Comparison of ENCODE assay signal across 23 mouse cellular contexts in the genomic region with DNA sequence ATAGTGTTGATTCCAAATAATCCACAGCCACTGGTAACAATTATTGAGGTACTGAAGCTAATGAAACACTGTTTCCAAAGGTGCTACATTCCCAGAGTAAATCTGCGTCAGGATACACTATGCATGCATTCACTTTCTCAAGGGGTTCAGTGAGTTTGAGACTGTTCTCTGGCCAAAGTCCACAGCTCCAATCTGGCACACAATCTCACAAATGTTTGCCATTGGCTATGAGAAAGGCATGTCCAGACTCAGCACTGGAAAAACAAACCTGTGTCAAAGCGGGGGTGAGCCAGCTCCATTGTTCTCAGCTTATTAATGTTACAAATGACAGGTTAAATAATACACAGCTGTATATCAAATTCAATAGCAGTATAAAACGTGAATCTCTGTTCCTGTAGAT. TPM values are rescaled to one million over a fixed set of nuclear protein-coding genes. Genes with fewer than 3 reads are reported as not detected.
DNase-seq lines count a peak whose midpoint lies in the region; ATAC-seq and TF ChIP-seq lines count a peak whose summit lies in the region.
"Had no signal": no experiment of that assay in that cellular context is flagged by ENCODE, and none has a peak within 500 bp of the region (broad histone marks: within the 10 kb centered on the region; RNA-seq: fewer than 3 reads in every experiment).

No protein-coding gene starts in this region.

- H3K36me3 ChIP-seq in embryonic facial prominence, embryonic 14.5 days (ENCODE audit: control insufficient read depth, insufficient read depth, low read length): no peaks in the 10 kb centered on the region
- H3K36me3 ChIP-seq in embryonic facial prominence, embryonic 10.5 days (replicated peaks): no peaks in the 10 kb centered on the region
- no peaks in the 10 kb centered on the region for H3K36me3 ChIP-seq in kidney, embryonic 16.5 days (ENCODE audit: insufficient read depth, low read length)
- H3K36me3 ChIP-seq in stomach, embryonic 16.5 days (ENCODE audit: control insufficient read depth, insufficient read depth, low read length): no peaks in the 10 kb centered on the region
- H3K36me3 ChIP-seq in hindbrain, embryonic 14.5 days (replicated peaks; ENCODE audit: control insufficient read depth, insufficient read depth): no peaks in the 10 kb centered on the region
- H3K36me3 ChIP-seq: heart, embryonic 10.5 days; liver, embryonic 13.5 days; midbrain, embryonic 15.5 days had no signal

- ATAC-seq in embryonic facial prominence, embryonic 14.5 days (ENCODE audit: low read depth): no peak
- ATAC-seq in kidney, embryonic 16.5 days (ENCODE audit: low FRiP score, low TSS enrichment): peak; percentile 59; the same call in 1 of the 2 replicates
- ATAC-seq in stomach, embryonic 16.5 days (ENCODE audit: insufficient read depth, low FRiP score): peak; percentile 76; the same call in 1 of the 2 replicates
- no peak for ATAC-seq in hindbrain, embryonic 14.5 days (ENCODE audit: low FRiP score)
- ATAC-seq: activated CD4-positive, CD25-positive, alpha-beta regulatory T cell, adult 4 months; forebrain, postnatal 0 days; midbrain, embryonic 15.5 days had no signal

- no peak overlapping the region for H3K27ac ChIP-seq in embryonic facial prominence, embryonic 14.5 days (replicated peaks; ENCODE audit: low read depth, low read length)
- no peak overlapping the region for H3K27ac ChIP-seq in embryonic facial prominence, embryonic 10.5 days (replicated peaks)
- H3K27ac ChIP-seq in kidney, embryonic 16.5 days (ENCODE audit: low read length): no peak overlapping the region
- H3K27ac ChIP-seq in stomach, embryonic 16.5 days (ENCODE audit: low read length): no peak overlapping the region
- no peak overlapping the region for H3K27ac ChIP-seq in hindbrain, embryonic 14.5 days
- H3K27ac ChIP-seq: heart, embryonic 10.5 days; liver, embryonic 13.5 days; midbrain, embryonic 15.5 days had no signal

- TF ChIP-seq CTCF in lung, adult 2 months (IDR thresholded peaks at IDR 0.05; ENCODE audit: insufficient read depth, low read length): no peak

- no peak for TF ChIP-seq POLR2A in lung, adult 2 months (IDR thresholded peaks at IDR 0.05; ENCODE audit: borderline replicate concordance, extremely low read depth, low read depth, low read length)

- no peak overlapping the region for H3K4me2 ChIP-seq in embryonic facial prominence, embryonic 14.5 days (ENCODE audit: low read depth, low read length)
- no peak overlapping the region for H3K4me2 ChIP-seq in kidney, embryonic 16.5 days (replicated peaks; ENCODE audit: low read depth, low read length)
- H3K4me2 ChIP-seq in stomach, embryonic 16.5 days (ENCODE audit: low read depth, low read length): no peak overlapping the region
- no peak overlapping the region for H3K4me2 ChIP-seq in hindbrain, embryonic 14.5 days (replicated peaks)
- H3K4me2 ChIP-seq: liver, embryonic 13.5 days; midbrain, embryonic 15.5 days had no signal

- WGBS in embryonic facial prominence, embryonic 14.5 days: 52% methylated on average over 3 of the region's 3 CpGs
- 75% methylated on average over 3 of the region's 3 CpGs for WGBS in embryonic facial prominence, embryonic 10.5 days
- 30% methylated on average over 3 of the region's 3 CpGs for WGBS in lung, adult 2 months
- whole genome bisulfite sequencing in kidney, embryonic 16.5 days: 21% methylated on average over 3 of the region's 3 CpGs
- WGBS in stomach, embryonic 16.5 days: 40% methylated on average over 3 of the region's 3 CpGs
- 70% methylated on average over 3 of the region's 3 CpGs for WGBS in hindbrain, embryonic 14.5 days

- no peaks in the 10 kb centered on the region for H3K27me3 ChIP-seq in embryonic facial prominence, embryonic 14.5 days (replicated peaks; ENCODE audit: control insufficient read depth, insufficient read depth, low read length)
- no peaks in the 10 kb centered on the region for H3K27me3 ChIP-seq in embryonic facial prominence, embryonic 10.5 days (replicated peaks; ENCODE audit: low read depth, poor library complexity, severe bottlenecking)
- H3K27me3 ChIP-seq in kidney, embryonic 16.5 days (ENCODE audit: insufficient read depth, low read length): no peaks in the 10 kb centered on the region
- no peaks in the 10 kb centered on the region for H3K27me3 ChIP-seq in stomach, embryonic 16.5 days (ENCODE audit: control insufficient read depth, insufficient read depth, low read length)
- no peaks in the 10 kb centered on the region for H3K27me3 ChIP-seq in hindbrain, embryonic 14.5 days (ENCODE audit: control insufficient read depth, insufficient read depth, low read length)
- H3K27me3 ChIP-seq: liver, embryonic 13.5 days; midbrain, embryonic 15.5 days had no signal

- no peak overlapping the region for H3K4me3 ChIP-seq in embryonic facial prominence, embryonic 14.5 days (ENCODE audit: low read depth, low read length)
- H3K4me3 ChIP-seq in embryonic facial prominence, embryonic 10.5 days: no peak overlapping the region
- H3K4me3 ChIP-seq in lung, adult 2 months (replicated peaks; ENCODE audit: extremely low read depth, low read depth, low read length): no peak overlapping the region
- H3K4me3 ChIP-seq in kidney, embryonic 16.5 days (ENCODE audit: low read length): no peak overlapping the region
- no peak overlapping the region for H3K4me3 ChIP-seq in stomach, embryonic 16.5 days (replicated peaks; ENCODE audit: low read length)
- no peak overlapping the region for H3K4me3 ChIP-seq in hindbrain, embryonic 14.5 days (replicated peaks; ENCODE audit: low read length)
- H3K4me3 ChIP-seq: heart, embryonic 10.5 days; liver, embryonic 13.5 days; midbrain, embryonic 15.5 days had no signal

- H3K9me3 ChIP-seq in embryonic facial prominence, embryonic 14.5 days (ENCODE audit: control insufficient read depth, low read length): no peaks in the 10 kb centered on the region
- no peaks in the 10 kb centered on the region for H3K9me3 ChIP-seq in embryonic facial prominence, embryonic 10.5 days
- H3K9me3 ChIP-seq in kidney, embryonic 16.5 days (ENCODE audit: low read length): no peaks in the 10 kb centered on the region
- H3K9me3 ChIP-seq in stomach, embryonic 16.5 days (replicated peaks; ENCODE audit: control insufficient read depth, low read length): no peaks in the 10 kb centered on the region
- H3K9me3 ChIP-seq in hindbrain, embryonic 14.5 days (ENCODE audit: control insufficient read depth, low read length): no peaks in the 10 kb centered on the region
- H3K9me3 ChIP-seq: heart, embryonic 10.5 days; liver, embryonic 13.5 days; midbrain, embryonic 15.5 days had no signal

- no peak overlapping the region for H3K9ac ChIP-seq in embryonic facial prominence, embryonic 14.5 days (ENCODE audit: low read depth, low read length)
- H3K9ac ChIP-seq in kidney, embryonic 16.5 days (replicated peaks; ENCODE audit: low read length): no peak overlapping the region
- no peak overlapping the region for H3K9ac ChIP-seq in stomach, embryonic 16.5 days (ENCODE audit: low read length)
- no peak overlapping the region for H3K9ac ChIP-seq in hindbrain, embryonic 14.5 days
- H3K9ac ChIP-seq: forebrain, postnatal 0 days; liver, embryonic 13.5 days; midbrain, embryonic 15.5 days had no signal

- DNase-seq in embryonic facial prominence, embryonic 14.5 days (ENCODE audit: low spot score): peak; percentile 42
- no peak for DNase-seq in embryonic facial prominence, embryonic 10.5 days (ENCODE audit: low spot score)
- DNase-seq in lung, postnatal 36 days: peak; percentile 21
- no peak for DNase-seq in lung, adult 2 months
- no peak for DNase-seq in adrenal gland, adult 2 months
- no peak for DNase-seq in hindbrain, embryonic 14.5 days (ENCODE audit: low spot score)
- DNase-seq: adrenal gland, postnatal 36 days; cerebellum, adult 9-11 months; forebrain, postnatal 0 days; gastrocnemius, postnatal 10 days; heart, postnatal 14 days; liver, embryonic 13.5 days; right cerebral cortex, postnatal 25 days had no signal

- H3K4me1 ChIP-seq in embryonic facial prominence, embryonic 14.5 days (ENCODE audit: control insufficient read depth, insufficient read depth, low read length): no peaks in the 10 kb centered on the region
- H3K4me1 ChIP-seq in embryonic facial prominence, embryonic 10.5 days: no peaks in the 10 kb centered on the region
- H3K4me1 ChIP-seq in lung, adult 2 months (ENCODE audit: control insufficient read depth, insufficient read depth, low read length): no peaks in the 10 kb centered on the region
- H3K4me1 ChIP-seq in kidney, embryonic 16.5 days (ENCODE audit: insufficient read depth, low read length): peaks cover 6% of the 10 kb centered on the region; the same call in 1 of the 2 replicates
- H3K4me1 ChIP-seq in stomach, embryonic 16.5 days (ENCODE audit: control insufficient read depth, insufficient read depth, low read length): no peaks in the 10 kb centered on the region
- no peaks in the 10 kb centered on the region for H3K4me1 ChIP-seq in hindbrain, embryonic 14.5 days (replicated peaks; ENCODE audit: control insufficient read depth, insufficient read depth, low read length)
- H3K4me1 ChIP-seq: liver, embryonic 13.5 days; midbrain, embryonic 15.5 days had no signal

RNA-seq across cellular contexts. Expression of a gene that starts 1.2 kb away (rescaled TPM):
- not detected in 2 replicates for polyA plus RNA-seq in embryonic facial prominence, embryonic 14.5 days (2014; fragmentation: Nextera tagmentation; extraction: Ambion mirVana)
- not detected in 2 replicates for polyA plus RNA-seq in embryonic facial prominence, embryonic 10.5 days (2016; fragmentation: Nextera tagmentation; extraction: Ambion mirVana)
- polyA plus RNA-seq in lung, adult 2 months (2012; rRNA removed): not detected in 2 replicates
- not detected in 2 replicates for polyA plus RNA-seq in kidney, embryonic 16.5 days (2015; fragmentation: Nextera tagmentation; extraction: Ambion mirVana)
- not detected in 2 replicates for polyA plus RNA-seq in stomach, embryonic 16.5 days (2015; fragmentation: Nextera tagmentation; extraction: Ambion mirVana)
- total RNA-seq in adrenal gland, adult 2 months (2021): not detected
- polyA plus RNA-seq in adrenal gland, adult 2 months (2012; rRNA removed): not detected in 2 replicates
- polyA plus RNA-seq in hindbrain, embryonic 14.5 days (2014; fragmentation: Nextera tagmentation; extraction: Ambion mirVana): not detected in 2 replicates
- total RNA-seq: adrenal gland, postnatal 36 days; forebrain, postnatal 0 days; gastrocnemius, postnatal 10 days; heart, postnatal 14 days; layer of hippocampus, postnatal 14 days; left cerebral cortex, postnatal 25 days; megakaryocyte, adult 5-6 weeks had no signal
- polyA plus RNA-seq: activated CD4-positive, CD25-positive, alpha-beta regulatory T cell, adult 4 months; forebrain, postnatal 0 days; heart, embryonic 10.5 days; liver, embryonic 13.5 days; midbrain, embryonic 15.5 days; neural tube, embryonic 11.5 days; thymus, postnatal 0 days had no signal

RNA-seq across cellular contexts. Expression of a gene that starts 9.7 kb away (rescaled TPM):
- not detected in 2 replicates for polyA plus RNA-seq in embryonic facial prominence, embryonic 14.5 days (2014; fragmentation: Nextera tagmentation; extraction: Ambion mirVana)
- not detected in 2 replicates for polyA plus RNA-seq in embryonic facial prominence, embryonic 10.5 days (2016; fragmentation: Nextera tagmentation; extraction: Ambion mirVana)
- polyA plus RNA-seq in lung, adult 2 months (2012; rRNA removed): not detected in 2 replicates
- polyA plus RNA-seq in kidney, embryonic 16.5 days (2015; fragmentation: Nextera tagmentation; extraction: Ambion mirVana): not detected in 2 replicates
- not detected in 2 replicates for polyA plus RNA-seq in stomach, embryonic 16.5 days (2015; fragmentation: Nextera tagmentation; extraction: Ambion mirVana)
- not detected for total RNA-seq in adrenal gland, adult 2 months (2021)
- polyA plus RNA-seq in adrenal gland, adult 2 months (2012; rRNA removed): not detected in 2 replicates
- polyA plus RNA-seq in hindbrain, embryonic 14.5 days (2014; fragmentation: Nextera tagmentation; extraction: Ambion mirVana): not detected in 2 replicates
- total RNA-seq: adrenal gland, postnatal 36 days; forebrain, postnatal 0 days; gastrocnemius, postnatal 10 days; heart, postnatal 14 days; layer of hippocampus, postnatal 14 days; left cerebral cortex, postnatal 25 days; megakaryocyte, adult 5-6 weeks had no signal
- polyA plus RNA-seq: activated CD4-positive, CD25-positive, alpha-beta regulatory T cell, adult 4 months; forebrain, postnatal 0 days; heart, embryonic 10.5 days; liver, embryonic 13.5 days; midbrain, embryonic 15.5 days; neural tube, embryonic 11.5 days; thymus, postnatal 0 days had no signal

RNA-seq across cellular contexts. Expression of a gene that starts 11.4 kb away (rescaled TPM):
- polyA plus RNA-seq in embryonic facial prominence, embryonic 14.5 days (2014; fragmentation: Nextera tagmentation; extraction: Ambion mirVana): not detected in 2 replicates
- not detected in 2 replicates for polyA plus RNA-seq in embryonic facial prominence, embryonic 10.5 days (2016; fragmentation: Nextera tagmentation; extraction: Ambion mirVana)
- not detected in 2 replicates for polyA plus RNA-seq in lung, adult 2 months (2012; rRNA removed)
- 0.26 TPM in 1 of 2 replicates, not detected in the other for polyA plus RNA-seq in kidney, embryonic 16.5 days (2015; fragmentation: Nextera tagmentation; extraction: Ambion mirVana)
- polyA plus RNA-seq in stomach, embryonic 16.5 days (2015; fragmentation: Nextera tagmentation; extraction: Ambion mirVana): not detected in 2 replicates
- not detected for total RNA-seq in adrenal gland, adult 2 months (2021)
- polyA plus RNA-seq in adrenal gland, adult 2 months (2012; rRNA removed): not detected in 2 replicates
- polyA plus RNA-seq in hindbrain, embryonic 14.5 days (2014; fragmentation: Nextera tagmentation; extraction: Ambion mirVana): not detected in 2 replicates
- total RNA-seq: adrenal gland, postnatal 36 days; forebrain, postnatal 0 days; gastrocnemius, postnatal 10 days; heart, postnatal 14 days; layer of hippocampus, postnatal 14 days; left cerebral cortex, postnatal 25 days; megakaryocyte, adult 5-6 weeks had no signal
- polyA plus RNA-seq: activated CD4-positive, CD25-positive, alpha-beta regulatory T cell, adult 4 months; forebrain, postnatal 0 days; heart, embryonic 10.5 days; liver, embryonic 13.5 days; midbrain, embryonic 15.5 days; neural tube, embryonic 11.5 days; thymus, postnatal 0 days had no signal

RNA-seq across cellular contexts. Expression of a gene that starts 20.7 kb away (rescaled TPM):
- polyA plus RNA-seq in embryonic facial prominence, embryonic 14.5 days (2014; fragmentation: Nextera tagmentation; extraction: Ambion mirVana): 0.21 TPM in 1 of 2 replicates, not detected in the other
- polyA plus RNA-seq in embryonic facial prominence, embryonic 10.5 days (2016; fragmentation: Nextera tagmentation; extraction: Ambion mirVana): not detected in 2 replicates
- 0.27 TPM in 1 of 2 replicates, not detected in the other for polyA plus RNA-seq in lung, adult 2 months (2012; rRNA removed)
- polyA plus RNA-seq in kidney, embryonic 16.5 days (2015; fragmentation: Nextera tagmentation; extraction: Ambion mirVana): not detected in 2 replicates
- 0.30 and 0.31 TPM in 2 replicates for polyA plus RNA-seq in stomach, embryonic 16.5 days (2015; fragmentation: Nextera tagmentation; extraction: Ambion mirVana)
- total RNA-seq in adrenal gland, adult 2 months (2021): not detected
- polyA plus RNA-seq in adrenal gland, adult 2 months (2012; rRNA removed): not detected in 2 replicates
- polyA plus RNA-seq in hindbrain, embryonic 14.5 days (2014; fragmentation: Nextera tagmentation; extraction: Ambion mirVana): not detected in 2 replicates
- total RNA-seq: adrenal gland, postnatal 36 days; forebrain, postnatal 0 days; gastrocnemius, postnatal 10 days; heart, postnatal 14 days; layer of hippocampus, postnatal 14 days; left cerebral cortex, postnatal 25 days; megakaryocyte, adult 5-6 weeks had no signal
- polyA plus RNA-seq: activated CD4-positive, CD25-positive, alpha-beta regulatory T cell, adult 4 months; heart, embryonic 10.5 days; liver, embryonic 13.5 days; neural tube, embryonic 11.5 days; thymus, postnatal 0 days had no signal

RNA-seq across cellular contexts. Expression of a gene that starts 26.4 kb away (rescaled TPM):
- not detected in 2 replicates for polyA plus RNA-seq in embryonic facial prominence, embryonic 14.5 days (2014; fragmentation: Nextera tagmentation; extraction: Ambion mirVana)
- not detected in 2 replicates for polyA plus RNA-seq in embryonic facial prominence, embryonic 10.5 days (2016; fragmentation: Nextera tagmentation; extraction: Ambion mirVana)
- not detected in 2 replicates for polyA plus RNA-seq in lung, adult 2 months (2012; rRNA removed)
- not detected in 2 replicates for polyA plus RNA-seq in kidney, embryonic 16.5 days (2015; fragmentation: Nextera tagmentation; extraction: Ambion mirVana)
- polyA plus RNA-seq in stomach, embryonic 16.5 days (2015; fragmentation: Nextera tagmentation; extraction: Ambion mirVana): not detected in 2 replicates
- not detected for total RNA-seq in adrenal gland, adult 2 months (2021)
- polyA plus RNA-seq in adrenal gland, adult 2 months (2012; rRNA removed): not detected in 2 replicates
- polyA plus RNA-seq in hindbrain, embryonic 14.5 days (2014; fragmentation: Nextera tagmentation; extraction: Ambion mirVana): not detected in 2 replicates
- total RNA-seq: adrenal gland, postnatal 36 days; forebrain, postnatal 0 days; gastrocnemius, postnatal 10 days; heart, postnatal 14 days; layer of hippocampus, postnatal 14 days; left cerebral cortex, postnatal 25 days; megakaryocyte, adult 5-6 weeks had no signal
- polyA plus RNA-seq: activated CD4-positive, CD25-positive, alpha-beta regulatory T cell, adult 4 months; forebrain, postnatal 0 days; heart, embryonic 10.5 days; liver, embryonic 13.5 days; midbrain, embryonic 15.5 days; neural tube, embryonic 11.5 days; thymus, postnatal 0 days had no signal

Comparison
In these comparisons a context has a peak if more than half of its experiments do, and no peak if none do; other contexts are left out.
1. DNase-seq: peak in embryonic facial prominence, embryonic 14.5 days (single experiment) and lung, postnatal 36 days (single experiment); none in embryonic facial prominence, embryonic 10.5 days (single experiment), lung, adult 2 months (single experiment), adrenal gland, adult 2 months (single experiment) and hindbrain, embryonic 14.5 days (single experiment).
2. ATAC-seq: peak in kidney, embryonic 16.5 days (single experiment) and stomach, embryonic 16.5 days (single experiment); none in embryonic facial prominence, embryonic 14.5 days (single experiment) and hindbrain, embryonic 14.5 days (single experiment).